Mouse (Mus musculus) brain, embryonic 14.5 days (tissue): ENCODE results near the gene Capg. TPM values are rescaled to one million over a fixed set of nuclear protein-coding genes. Genes with fewer than 3 reads are reported as not detected.
A peak's percentile ranks its signal among the peaks of the same experiment; 100 is the strongest.

Source experiments
- DNase-seq: peaks from one replicate; pipeline ENCODE4 v3.0.0-alpha.2; 2011; ENCODE audit warnings: low read depth
- CTCF ChIP-seq: fragments of 200-500 bp; IDR thresholded peaks from 2 replicates; pipeline ENCODE4 v1.5.1; 2012; ENCODE audit warnings: inconsistent platforms, mild to moderate bottlenecking, moderate library complexity, borderline replicate concordance; ENCODE audit not compliant: insufficient read depth, insufficient read length; ENCODE audit errors: extremely low read depth
- POLR2A ChIP-seq: fragments of 200-500 bp; IDR thresholded peaks from 2 replicates; pipeline ENCODE4 v1.6.1; 2012; ENCODE audit warnings: mild to moderate bottlenecking, inconsistent platforms, borderline replicate concordance; ENCODE audit not compliant: poor library complexity, insufficient read depth, insufficient read length, severe bottlenecking; ENCODE audit errors: extremely low read depth
- polyA plus RNA-seq: library from polyadenylated mRNA; depleted of rRNA; stranded (reverse); fragments of >200 nt; gene quantifications from 2 replicates; pipeline ENCODE4 v1.2.3, GENCODE M21; 2012; rRNA removed

Capg gene
- 3.4 and 5.3 TPM in 2 replicates for polyA plus RNA-seq

DNA sequence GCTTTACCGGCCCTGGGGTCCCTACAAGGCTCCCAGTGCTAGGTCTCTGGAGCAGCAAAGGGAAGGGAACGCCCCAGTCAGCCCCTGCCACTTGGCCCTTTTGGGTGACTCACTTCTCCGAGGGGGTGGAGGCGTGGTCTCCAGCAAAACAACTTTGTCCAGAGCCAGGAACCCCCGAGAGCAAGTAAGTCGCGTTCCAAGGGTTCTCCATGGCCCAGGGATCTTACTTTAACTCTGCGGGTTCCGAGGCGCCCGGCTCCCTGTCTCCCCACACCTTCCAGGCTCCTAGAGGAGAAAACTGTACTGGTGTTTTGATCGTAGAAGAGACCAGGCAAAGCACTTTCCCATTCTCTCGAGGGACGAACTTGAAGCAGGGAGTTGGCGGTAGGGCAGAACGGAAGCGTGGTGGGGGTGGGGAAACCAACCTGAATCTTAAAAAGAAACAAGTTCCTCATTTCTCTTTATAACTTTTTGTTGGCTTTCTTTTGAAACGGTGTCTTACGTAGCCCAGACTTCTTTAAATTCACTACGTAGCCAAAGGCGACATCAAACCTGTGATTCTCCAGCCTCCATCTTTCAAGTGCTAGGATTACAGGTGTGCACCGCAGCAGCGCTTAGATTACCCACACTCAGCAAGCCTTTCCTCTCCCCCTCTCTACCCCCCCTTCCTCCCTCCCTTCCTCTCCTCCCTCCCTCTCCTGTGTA is at the start of gene Capg:
Gene Capg (plus strand): TSS at position 109 of the 705 bp plus-strand sequence.
- TF ChIP-seq POLR2A (no peak), CTCF (no peak)
- no peak for DNase-seq

DNA sequence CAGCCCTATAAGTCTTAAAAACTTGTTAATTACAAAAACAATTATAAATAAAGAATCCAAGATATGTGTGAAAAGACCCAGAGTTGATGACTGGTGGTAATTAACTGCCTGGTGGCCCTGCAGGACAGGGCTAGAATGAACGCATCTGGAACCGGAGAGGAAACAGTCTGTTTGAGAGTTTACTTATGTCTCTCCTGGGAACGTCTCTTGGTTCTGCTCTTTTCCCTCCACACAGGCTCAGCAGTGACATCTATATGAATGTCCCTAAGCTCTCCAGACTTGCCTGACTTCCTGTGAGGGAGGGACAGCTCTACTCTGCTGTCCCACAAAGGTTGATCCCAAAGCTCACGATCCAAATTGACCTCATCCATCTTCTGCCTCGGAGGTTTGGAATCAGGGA is 45.2 kb upstream of the Capg start:
- no peak for TF ChIP-seq CTCF

DNA sequence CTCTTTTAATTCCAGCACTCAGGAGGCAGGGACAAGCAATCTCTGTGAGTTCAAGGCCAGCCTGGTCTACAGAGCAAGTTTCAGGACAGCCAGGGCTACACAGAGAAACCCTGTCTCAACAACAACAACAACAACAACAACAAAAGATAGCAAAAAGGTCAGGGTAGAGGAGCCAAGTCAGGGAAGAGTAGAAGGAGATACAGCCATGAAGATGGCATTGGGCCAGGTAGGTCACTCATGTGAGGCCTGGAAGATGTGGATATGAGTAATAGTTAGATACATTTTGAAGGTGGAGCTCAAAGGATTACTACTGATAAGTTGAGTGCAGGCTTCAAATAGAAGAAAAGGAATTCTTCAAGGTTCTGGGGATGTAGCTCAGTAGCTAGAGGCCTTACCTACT is 40.9 kb upstream of the Capg start:
- TF ChIP-seq POLR2A (no peak), CTCF (no peak)
- no peak for DNase-seq

More for the DNA sequence above, 45.2 kb upstream of the Capg start:
- no peak for DNase-seq

GRCm38 (mm10) chr6:72503939-72504338 is 40.3 kb upstream of the Capg start:
- TF ChIP-seq POLR2A (no peak), CTCF (no peak)
- DNase-seq, result peak; percentile 23

DNA sequence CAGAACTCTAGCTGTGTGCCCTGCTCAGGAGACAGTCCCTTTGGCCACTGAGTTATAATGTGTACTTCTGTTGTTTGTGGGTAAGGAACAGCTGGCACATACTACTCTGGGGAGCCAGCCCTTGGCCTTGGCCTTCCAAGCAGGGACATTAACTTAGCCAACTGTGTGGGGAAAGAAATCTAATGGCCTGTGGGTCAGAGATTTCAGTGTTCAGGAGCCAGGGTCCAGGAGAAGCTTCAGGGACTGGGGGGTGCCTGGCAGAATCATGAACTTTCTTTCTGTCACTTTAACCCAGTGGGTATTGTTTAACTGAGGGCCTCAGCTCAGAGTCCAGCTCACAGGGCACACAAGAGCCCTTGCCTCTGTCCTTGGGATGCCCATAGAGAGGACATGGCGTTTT is 38.1 kb upstream of the Capg start:
- no peak for DNase-seq
- no peak for TF ChIP-seq CTCF
- TF ChIP-seq POLR2A, result no peak

DNA sequence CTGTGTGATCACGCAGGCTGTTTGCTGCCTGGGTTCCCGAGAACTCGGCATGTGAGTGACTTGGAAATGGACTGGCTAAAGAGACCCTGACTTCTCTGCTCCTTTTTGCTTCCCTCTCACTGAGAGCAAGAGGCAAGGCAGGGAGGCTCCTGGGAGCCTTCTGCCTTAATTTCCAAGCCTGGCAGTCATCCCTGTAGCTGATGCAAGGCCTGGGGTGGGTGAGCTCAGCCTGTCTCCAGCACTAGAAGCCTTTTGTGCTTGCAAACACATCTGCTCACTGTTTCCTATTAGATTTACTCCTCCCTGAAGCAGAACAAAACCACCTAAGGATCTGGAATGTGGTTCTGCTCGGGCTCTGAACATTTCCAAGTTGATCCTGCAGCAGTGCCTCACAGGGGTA is 35.6 kb upstream of the Capg start:
- no peak for TF ChIP-seq CTCF
- TF ChIP-seq POLR2A, result no peak
- DNase-seq, result no peak

- TF ChIP-seq POLR2A, result no peak
- no peak for TF ChIP-seq CTCF
- DNase-seq, result no peak
Measured at GRCm38 (mm10) chr6:72509872-72510435, 34.2 kb upstream of the Capg start.

- TF ChIP-seq POLR2A (no peak), CTCF (no peak)
- DNase-seq, result no peak
Measured at GRCm38 (mm10) chr6:72510686-72511421, 33.3 kb upstream of the Capg start.

GRCm38 (mm10) chr6:72512386-72513070 is 31.7 kb upstream of the Capg start:
- peak; percentile 96 for DNase-seq
- 0 out of 2 replicates have a peak, but pooled peaks have one; percentile 22 for TF ChIP-seq POLR2A
- TF ChIP-seq CTCF, result no peak

DNA sequence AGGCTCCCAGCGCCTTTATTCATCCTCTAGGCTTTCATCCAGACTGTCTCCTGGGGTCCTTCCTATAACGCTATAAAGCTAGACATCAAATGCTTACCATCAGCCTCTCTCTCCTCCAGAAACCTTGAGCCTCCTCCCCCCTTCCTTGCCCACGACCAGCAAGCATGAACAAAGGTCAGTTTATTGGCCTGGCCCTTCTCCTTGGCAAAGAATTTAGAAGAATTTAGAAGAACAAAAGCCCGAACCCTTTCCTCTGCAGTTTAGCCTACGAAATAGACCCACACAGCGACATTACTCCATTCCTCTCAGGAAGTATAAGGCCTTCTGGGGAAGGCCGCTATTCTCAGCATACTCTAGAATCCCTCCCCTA is 31.1 kb upstream of the Capg start:
- no peak for TF ChIP-seq CTCF
- DNase-seq, result no peak

DNA sequence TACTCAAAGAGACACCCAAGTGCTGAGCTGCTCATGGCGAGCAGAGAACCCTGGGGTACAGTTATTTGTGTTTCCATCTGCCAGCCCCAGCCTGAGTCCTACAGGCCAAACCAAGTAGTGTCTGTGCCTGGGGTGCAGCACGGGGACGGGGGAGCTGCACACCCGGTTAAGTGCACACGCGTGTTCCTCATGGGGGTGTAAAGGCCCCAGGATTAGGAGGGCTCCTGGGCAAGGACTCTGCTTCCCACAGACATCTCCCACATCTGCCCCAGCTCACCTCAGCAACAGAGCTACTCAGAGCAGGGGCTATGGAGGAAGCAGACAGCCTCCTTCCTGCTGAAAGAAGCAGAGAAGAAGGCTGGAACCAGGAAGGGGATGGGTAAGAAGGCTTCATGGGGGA is 28.5 kb upstream of the Capg start:
- DNase-seq, result no peak
- TF ChIP-seq CTCF, result no peak
- no peak for TF ChIP-seq POLR2A

- DNase-seq, result peak; percentile 53
- TF ChIP-seq POLR2A (no peak), CTCF (no peak)
Measured at GRCm38 (mm10) chr6:72518842-72519241, 25.3 kb upstream of the Capg start.

DNA sequence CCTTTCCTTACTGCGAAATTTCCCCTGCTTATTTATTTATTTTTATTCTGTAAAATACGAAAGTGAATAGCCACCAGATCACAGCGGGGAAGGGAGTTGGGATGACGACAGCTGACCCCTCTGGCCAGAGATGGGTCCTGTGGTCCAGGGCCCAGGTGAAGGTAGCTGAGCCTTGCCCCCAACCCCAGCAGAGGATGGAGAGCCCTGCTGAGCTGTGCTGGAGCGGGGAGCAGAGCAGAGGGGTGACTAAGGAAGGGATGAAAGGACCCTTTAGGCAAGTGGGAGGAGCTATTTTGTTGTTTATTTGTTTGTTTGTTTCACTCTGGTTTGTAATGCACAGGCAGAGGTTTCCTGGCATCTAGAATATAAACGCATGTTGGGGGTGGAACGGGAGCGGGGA is 24.9 kb upstream of the Capg start:
- DNase-seq, result no peak
- TF ChIP-seq POLR2A, result no peak
- no peak for TF ChIP-seq CTCF
